Comparison of ENCODE assay signal across 10 mouse cellular contexts in the genomic region with DNA sequence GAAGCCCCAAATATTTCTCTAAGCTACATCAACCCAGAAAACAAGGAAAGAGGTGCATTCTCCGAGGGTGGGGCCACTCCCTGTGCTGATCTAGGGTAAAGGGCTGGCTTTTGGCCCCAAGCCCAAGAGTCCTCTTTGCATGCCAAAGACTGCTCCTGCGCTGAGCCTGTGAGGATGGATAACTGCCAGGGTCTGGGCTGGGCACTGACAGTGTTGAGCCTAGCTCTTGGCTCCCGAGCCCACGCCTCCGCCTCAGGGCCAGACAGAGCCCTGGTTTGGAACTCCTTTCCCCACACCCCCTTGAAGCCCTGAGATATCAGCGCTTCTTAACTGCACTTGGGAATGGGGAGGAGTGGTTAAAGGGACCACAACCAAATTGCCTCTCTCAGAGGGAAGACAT. TPM values are rescaled to one million over a fixed set of nuclear protein-coding genes. Genes with fewer than 3 reads are reported as not detected.
A peak's percentile ranks its signal among the peaks of the same experiment; 100 is the strongest.
DNase-seq lines count a peak whose midpoint lies in the region; ATAC-seq lines count a peak whose summit lies in the region.
"Had no signal": no experiment of that assay in that cellular context is flagged by ENCODE, and none has a peak within 500 bp of the region (broad histone marks: within the 10 kb centered on the region; RNA-seq: fewer than 3 reads in every experiment).

No protein-coding gene starts in this region.

- 63% methylated on average over 6 of the region's 6 CpGs for WGBS in kidney, embryonic 15.5 days
- WGBS in midbrain, embryonic 15.5 days = 68% methylated on average over 6 of the region's 6 CpGs

- 0 out of 2 replicates have a peak, but pooled peaks cover 5% of the 10 kb centered on the region for H3K9me3 ChIP-seq in kidney, embryonic 15.5 days (replicated peaks)
- H3K9me3 ChIP-seq in midbrain, embryonic 15.5 days = no peaks in the 10 kb centered on the region
- H3K9me3 ChIP-seq: liver, embryonic 15.5 days had no signal

- H3K9ac ChIP-seq in kidney, embryonic 15.5 days = no peak overlapping the region
- H3K9ac ChIP-seq in midbrain, embryonic 15.5 days = no peak overlapping the region
- H3K9ac ChIP-seq: liver, embryonic 15.5 days had no signal

- no peak for ATAC-seq in kidney, embryonic 15.5 days (replicated peaks; ENCODE audit: low FRiP score)
- ATAC-seq in midbrain, embryonic 15.5 days (replicated peaks) = peak; percentile 15; the same call in 1 of the 2 replicates

- intact Hi-C loops in left cerebral cortex, postnatal 25 days (cut with DNase I) = no loop called here

- peak; percentile 40 for DNase-seq in kidney, adult 11 months
- DNase-seq in adipocyte (ENCODE audit: low spot score) = peak; percentile 100
- DNase-seq in cerebellum, postnatal 4 days (ENCODE audit: low spot score in 2 of 2) = peak; percentile 51 to 85
- peak; percentile 69 for DNase-seq in heart, postnatal 4 days
- no peak for DNase-seq in embryo, embryonic 10.5 days (ENCODE audit: low spot score)
- no peak for DNase-seq in left cerebral cortex, postnatal 25 days (ENCODE audit: low spot score in 2 of 2)

- no peaks in the 10 kb centered on the region for H3K4me1 ChIP-seq in kidney, embryonic 15.5 days
- peaks cover 12% of the 10 kb centered on the region; the same call in 1 of the 2 replicates for H3K4me1 ChIP-seq in midbrain, embryonic 15.5 days
- H3K4me1 ChIP-seq: liver, embryonic 15.5 days had no signal

- H3K4me3 ChIP-seq in kidney, embryonic 15.5 days (replicated peaks) = no peak overlapping the region
- H3K4me3 ChIP-seq in midbrain, embryonic 15.5 days = no peak overlapping the region
- H3K4me3 ChIP-seq: liver, embryonic 15.5 days had no signal

- no peaks in the 10 kb centered on the region for H3K36me3 ChIP-seq in kidney, embryonic 15.5 days
- no peaks in the 10 kb centered on the region for H3K36me3 ChIP-seq in midbrain, embryonic 15.5 days (replicated peaks)
- H3K36me3 ChIP-seq: liver, embryonic 15.5 days had no signal

- H3K4me2 ChIP-seq in kidney, embryonic 15.5 days = no peak overlapping the region
- no peak overlapping the region for H3K4me2 ChIP-seq in midbrain, embryonic 15.5 days
- H3K4me2 ChIP-seq: liver, embryonic 15.5 days had no signal

- no peak overlapping the region for H3K27ac ChIP-seq in kidney, embryonic 15.5 days
- H3K27ac ChIP-seq in midbrain, embryonic 15.5 days = no peak overlapping the region
- H3K27ac ChIP-seq: liver, embryonic 15.5 days had no signal

- H3K27me3 ChIP-seq in kidney, embryonic 15.5 days = peaks cover 6% of the 10 kb centered on the region; the same call in 1 of the 2 replicates
- no peaks in the 10 kb centered on the region for H3K27me3 ChIP-seq in midbrain, embryonic 15.5 days (replicated peaks)

RNA-seq across cellular contexts. Expression of a gene that starts 28.8 kb away (rescaled TPM):
- not detected in 2 replicates for polyA plus RNA-seq in kidney, embryonic 15.5 days (2015; fragmentation: Nextera tagmentation; extraction: Ambion mirVana)
- under 1 TPM in 1 of 2 experiments, not detected in 1; 0.29 TPM for total RNA-seq in heart, postnatal 4 days (2021)
- polyA plus RNA-seq in midbrain, embryonic 15.5 days (2015; fragmentation: Nextera tagmentation; extraction: Ambion mirVana) = not detected in 2 replicates
- total RNA-seq in left cerebral cortex, postnatal 25 days (2021) = not detected
- total RNA-seq: ES-E14 had no signal
- polyA plus RNA-seq: liver, embryonic 15.5 days had no signal

Comparison
In these comparisons a context has a peak if more than half of its experiments do, and no peak if none do; other contexts are left out.
1. DNase-seq: peak in kidney, adult 11 months (single experiment), adipocyte (single experiment), cerebellum, postnatal 4 days (2 of 2) and heart, postnatal 4 days (single experiment); none in embryo, embryonic 10.5 days (single experiment) and left cerebral cortex, postnatal 25 days (0 of 2).